Mouse (Mus musculus): ENCODE data around the gene Rpl39l. TPM values are rescaled to one million over a fixed set of nuclear protein-coding genes. Genes with fewer than 3 reads are reported as not detected.
"Not testable (repeated sequence)": the region's sequence is repeated elsewhere in the genome, so short reads cannot be mapped to it uniquely, and the experiment has no call there.

Gene Rpl39l
- polyA plus RNA-seq, 1 experiment = not detected

- no peak overlapping the region for H3ac ChIP-seq (ENCODE audit: control insufficient read depth, insufficient read length)
- no peaks in the 10 kb centered on the region for H3K27me3 ChIP-seq (ENCODE audit: control insufficient read depth, insufficient read depth, insufficient read length)
- H3K36me3 ChIP-seq (ENCODE audit: control insufficient read depth, insufficient read depth) = no peaks in the 10 kb centered on the region
- H3K79me2 ChIP-seq (ENCODE audit: control insufficient read depth, insufficient read depth) = no peaks in the 10 kb centered on the region
- no peak for TF ChIP-seq MAX (IDR thresholded peaks at IDR 0.05; ENCODE audit: low read depth)
- no peak for TF ChIP-seq E2F4 (IDR thresholded peaks at IDR 0.05; ENCODE audit: insufficient read depth)
- H3K4me2 ChIP-seq (ENCODE audit: low read depth) = no peak overlapping the region
- H3K4me3 ChIP-seq = no peak overlapping the region
Observed at GRCm38 (mm10) chr16:10147401-10147800, 22.6 kb upstream of the Rpl39l start.

- no peaks in the 10 kb centered on the region for H3K27me3 ChIP-seq (ENCODE audit: control insufficient read depth, insufficient read depth, insufficient read length)
- no peak overlapping the region for H3K4me3 ChIP-seq
- H3K79me2 ChIP-seq (ENCODE audit: control insufficient read depth, insufficient read depth) = no peaks in the 10 kb centered on the region
- H3K36me3 ChIP-seq (ENCODE audit: control insufficient read depth, insufficient read depth) = no peaks in the 10 kb centered on the region
- TF ChIP-seq REST (IDR thresholded peaks at IDR 0.05; ENCODE audit: insufficient read depth, insufficient read length) (no peak), MAX (IDR thresholded peaks at IDR 0.05; ENCODE audit: low read depth) (no peak), POLR2A (IDR thresholded peaks at IDR 0.05; ENCODE audit: insufficient read length, low read depth) (no peak), TCF12 (IDR thresholded peaks at IDR 0.05; ENCODE audit: insufficient read depth, poor library complexity, severe bottlenecking) (no peak), MYOG (IDR thresholded peaks at IDR 0.05; ENCODE audit: control insufficient read depth in 1 of 3, insufficient read depth in 1 of 3, insufficient read length in 2 of 3, low read depth in 2 of 3) (no peak), POLR2AphosphoS2 (IDR thresholded peaks at IDR 0.05; ENCODE audit: insufficient read length, low read depth) (no peak), CEBPB (IDR thresholded peaks at IDR 0.05; ENCODE audit: insufficient read depth, poor library complexity, severe bottlenecking) (no peak), E2F4 (IDR thresholded peaks at IDR 0.05; ENCODE audit: insufficient read depth) (no peak), TCF3 (IDR thresholded peaks at IDR 0.05; ENCODE audit: insufficient read length, low read depth) (no peak)
- no peak overlapping the region for H3ac ChIP-seq (ENCODE audit: control insufficient read depth, insufficient read length)
- no peak overlapping the region for H3K4me2 ChIP-seq (ENCODE audit: low read depth)
Observed at GRCm38 (mm10) chr16:10169123-10169905, 712 bp upstream of the Rpl39l start.

GRCm38 (mm10) chr16:10171276-10171675 is 1.2 kb downstream of the Rpl39l start:
- Histone ChIP-seq H3ac (ENCODE audit: control insufficient read depth, insufficient read length) (no peak overlapping the region), H3K36me3 (ENCODE audit: control insufficient read depth, insufficient read depth) (no peaks in the 10 kb centered on the region), H3K4me2 (ENCODE audit: low read depth) (no peak overlapping the region), H3K27me3 (ENCODE audit: control insufficient read depth, insufficient read depth, insufficient read length) (no peaks in the 10 kb centered on the region), H3K4me3 (no peak overlapping the region), H3K79me2 (ENCODE audit: control insufficient read depth, insufficient read depth) (no peaks in the 10 kb centered on the region)
- TF ChIP-seq POLR2A (IDR thresholded peaks at IDR 0.05; ENCODE audit: insufficient read length, low read depth) = no peak
- no peak for TF ChIP-seq MAX (IDR thresholded peaks at IDR 0.05; ENCODE audit: low read depth)
- TF ChIP-seq MYOG (IDR thresholded peaks at IDR 0.05; ENCODE audit: control insufficient read depth in 1 of 3, insufficient read depth in 1 of 3, insufficient read length in 2 of 3, low read depth in 2 of 3) = no peak
- no peak for TF ChIP-seq CEBPB (IDR thresholded peaks at IDR 0.05; ENCODE audit: insufficient read depth, poor library complexity, severe bottlenecking)
- no peak for TF ChIP-seq TCF3 (IDR thresholded peaks at IDR 0.05; ENCODE audit: insufficient read length, low read depth)
- no peak for TF ChIP-seq USF1 (IDR thresholded peaks at IDR 0.05; ENCODE audit: low read depth)
- no peak for TF ChIP-seq MYOD1 (IDR thresholded peaks at IDR 0.05; ENCODE audit: control insufficient read depth in 1 of 3, insufficient read length in 2 of 3, low read depth in 2 of 3)
- no peak for TF ChIP-seq TCF12 (IDR thresholded peaks at IDR 0.05; ENCODE audit: insufficient read depth, poor library complexity, severe bottlenecking)
- no peak for TF ChIP-seq SRF (IDR thresholded peaks at IDR 0.05; ENCODE audit: control insufficient read depth, insufficient read length, low read depth)
- TF ChIP-seq E2F4 (IDR thresholded peaks at IDR 0.05; ENCODE audit: insufficient read depth) = no peak
- no peak for TF ChIP-seq REST (IDR thresholded peaks at IDR 0.05; ENCODE audit: insufficient read depth, insufficient read length)
- no peak for TF ChIP-seq POLR2AphosphoS2 (IDR thresholded peaks at IDR 0.05; ENCODE audit: insufficient read length, low read depth)

GRCm38 (mm10) chr16:10172179-10172820 is 2.3 kb downstream of the Rpl39l start:
- H3K27me3 ChIP-seq (ENCODE audit: control insufficient read depth, insufficient read depth, insufficient read length) = no peaks in the 10 kb centered on the region
- no peak overlapping the region for H3K4me2 ChIP-seq (ENCODE audit: low read depth)
- H3K4me3 ChIP-seq = no peak overlapping the region
- H3ac ChIP-seq (ENCODE audit: control insufficient read depth, insufficient read length) = no peak overlapping the region
- no peaks in the 10 kb centered on the region for H3K79me2 ChIP-seq (ENCODE audit: control insufficient read depth, insufficient read depth)
- no peaks in the 10 kb centered on the region for H3K36me3 ChIP-seq (ENCODE audit: control insufficient read depth, insufficient read depth)
- TF ChIP-seq MYOD1 (IDR thresholded peaks at IDR 0.05; ENCODE audit: control insufficient read depth in 1 of 3, insufficient read length in 2 of 3, low read depth in 2 of 3) (no peak), E2F4 (IDR thresholded peaks at IDR 0.05; ENCODE audit: insufficient read depth) (no peak), POLR2A (IDR thresholded peaks at IDR 0.05; ENCODE audit: insufficient read length, low read depth) (no peak)

GRCm38 (mm10) chr16:10187461-10187860 is 17.4 kb downstream of the Rpl39l start:
- H3ac ChIP-seq (ENCODE audit: control insufficient read depth, insufficient read length); H3K4me2 ChIP-seq (ENCODE audit: low read depth); H3K27me3 ChIP-seq (ENCODE audit: control insufficient read depth, insufficient read depth, insufficient read length); H3K4me3 ChIP-seq; H3K36me3 ChIP-seq (ENCODE audit: control insufficient read depth, insufficient read depth); H3K79me2 ChIP-seq (ENCODE audit: control insufficient read depth, insufficient read depth): not testable (repeated sequence)

Measured in myocyte (in vitro differentiated cells).